Mouse (Mus musculus): ENCODE results near the gene Pdia2.
A peak's percentile ranks its signal among the peaks of the same experiment; 100 is the strongest.

Pdia2 gene

DNA sequence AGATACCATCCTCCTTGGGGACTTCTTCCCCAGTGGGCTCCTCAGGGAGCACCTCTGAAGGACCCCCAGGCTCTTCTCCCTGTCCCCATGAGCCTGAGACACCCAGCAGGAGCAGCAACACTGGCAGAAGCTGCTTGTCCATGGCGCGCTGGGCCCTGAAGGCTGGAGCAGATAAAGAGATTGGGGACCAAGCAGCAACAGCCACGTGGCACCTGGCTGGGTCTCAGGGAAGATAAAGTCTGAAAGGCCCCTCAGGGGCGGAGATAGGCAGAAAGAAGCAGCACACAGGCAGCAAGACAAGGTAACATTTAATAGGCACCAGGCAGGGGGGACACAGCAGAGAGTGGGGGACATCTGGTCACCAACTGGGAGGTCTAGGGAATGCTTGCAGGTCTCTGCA, at the start of gene Pdia2:
Gene Pdia2 (minus strand): TSS at position 196 of the 400 bp plus-strand sequence.
- DNase-seq: no peak

DNA sequence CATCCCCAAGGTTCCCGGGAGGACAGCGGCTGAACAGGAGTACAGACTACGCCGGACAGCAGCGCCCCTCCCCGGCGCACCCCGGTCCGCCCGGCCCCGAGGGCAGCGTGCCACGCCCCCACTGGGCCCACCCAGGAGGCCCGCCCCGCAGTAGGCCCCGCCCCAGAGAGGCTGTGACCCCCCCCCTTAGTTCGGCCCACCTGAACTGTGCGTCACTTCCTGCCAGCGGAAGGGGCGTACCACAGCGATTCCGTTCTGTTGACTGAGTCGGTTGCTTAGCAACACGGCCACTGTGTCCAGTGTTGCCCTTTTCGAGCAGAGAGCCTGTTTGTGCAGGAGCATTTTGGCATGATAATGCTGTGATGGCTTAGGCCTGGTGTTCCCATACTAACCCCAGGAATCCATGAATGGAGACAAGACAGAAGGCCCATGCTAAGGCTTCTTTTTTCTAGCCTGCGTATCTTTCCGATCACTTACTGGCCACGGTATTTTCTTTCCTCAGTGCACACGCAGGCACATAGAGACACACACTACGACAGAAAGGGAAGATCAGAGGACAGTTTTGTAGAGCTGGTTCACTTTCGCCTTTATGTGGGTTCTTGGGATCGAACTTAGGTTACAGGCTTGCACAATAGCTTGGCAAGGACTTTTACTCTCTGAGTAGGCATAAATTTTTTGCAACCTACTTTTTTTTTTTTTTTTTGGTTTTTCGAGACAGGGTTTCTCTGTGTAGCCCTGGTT, 45.4 kb upstream of the Pdia2 start, which contains the start of gene Fam234a:
Gene Fam234a (minus strand): TSS at position 142 of the 741 bp plus-strand sequence.
- peak; percentile 98 for DNase-seq

DNA sequence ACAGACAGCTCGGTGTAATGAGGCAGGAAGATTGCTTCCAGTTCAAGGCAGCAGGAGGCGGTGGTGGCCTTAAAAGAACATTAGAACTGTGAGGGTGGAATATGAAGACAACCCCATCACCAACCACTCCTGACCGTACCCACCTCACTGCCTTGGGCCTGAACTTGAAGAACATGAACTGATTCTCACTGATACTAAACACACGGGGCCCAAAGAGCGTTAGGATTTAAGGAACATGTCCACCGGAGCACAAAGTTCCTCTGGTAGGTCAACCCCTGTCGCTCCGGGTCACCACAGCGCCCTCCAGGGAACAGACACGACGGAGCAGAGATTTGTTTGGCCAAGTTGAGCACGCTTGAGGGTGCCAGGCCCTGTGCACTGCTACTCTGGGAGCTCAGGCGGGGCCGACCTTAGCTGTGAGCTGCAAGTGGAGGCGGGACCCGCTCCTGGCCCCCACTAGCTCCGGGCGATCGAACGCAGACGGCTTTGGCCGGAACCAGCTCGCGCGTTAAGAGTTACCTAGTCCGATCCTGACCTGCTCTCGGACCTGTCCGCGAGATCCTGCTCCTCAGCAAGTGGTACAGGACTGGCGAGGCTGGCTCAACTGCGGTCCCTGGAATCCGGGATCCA, 44.7 kb upstream of the Pdia2 start:
- no peak for DNase-seq

DNA sequence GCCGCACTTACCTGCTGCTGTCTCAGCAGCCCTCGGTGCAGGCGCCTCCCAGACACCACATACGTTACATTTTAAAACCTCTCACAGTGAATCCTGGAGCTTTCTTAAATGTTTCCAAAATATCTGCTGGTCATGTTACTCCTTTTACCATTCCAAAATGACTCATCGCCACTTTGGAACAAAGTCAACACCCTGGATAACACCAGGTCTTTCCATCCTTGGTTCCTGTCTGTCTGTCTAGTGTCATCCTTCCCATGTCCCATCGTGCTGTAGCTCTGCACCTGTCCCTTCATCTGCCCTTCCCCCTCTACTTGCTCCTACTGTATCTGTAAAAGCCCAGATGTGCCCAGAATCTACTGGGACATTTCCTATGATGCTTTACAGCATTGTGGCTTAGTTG, 42.1 kb upstream of the Pdia2 start:
- no peak for DNase-seq

DNA sequence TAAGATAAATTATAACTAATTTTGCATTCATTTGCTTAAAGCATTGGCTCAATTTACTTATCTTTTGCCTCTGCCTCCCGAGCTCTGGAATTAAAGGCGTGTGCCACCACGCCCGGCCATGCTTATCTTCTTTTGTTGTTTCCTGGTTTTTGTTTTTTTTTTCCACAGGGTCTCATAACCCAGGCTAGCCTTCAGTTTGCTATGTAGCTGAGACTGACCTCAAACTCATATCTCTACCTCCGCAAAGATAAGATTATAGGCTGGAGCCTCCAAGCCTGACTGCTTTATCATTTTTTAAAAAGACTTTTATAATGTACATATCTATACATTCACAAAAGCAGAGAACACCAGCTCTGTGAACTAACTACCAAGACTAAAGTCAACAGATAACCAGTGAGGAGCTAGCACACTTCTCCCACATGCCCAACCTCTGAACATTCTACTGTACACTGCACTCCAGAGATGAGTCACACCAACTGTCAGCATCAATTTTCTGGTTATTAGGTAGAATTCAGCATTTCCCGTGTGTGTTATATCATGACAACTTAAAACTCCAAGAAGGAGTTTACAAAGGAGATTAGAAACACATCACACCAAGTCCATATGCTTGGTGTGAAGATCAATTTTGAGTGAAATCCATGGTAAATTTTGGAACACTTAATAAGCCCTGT, 41.4 kb upstream of the Pdia2 start:
- no peak for DNase-seq

DNA sequence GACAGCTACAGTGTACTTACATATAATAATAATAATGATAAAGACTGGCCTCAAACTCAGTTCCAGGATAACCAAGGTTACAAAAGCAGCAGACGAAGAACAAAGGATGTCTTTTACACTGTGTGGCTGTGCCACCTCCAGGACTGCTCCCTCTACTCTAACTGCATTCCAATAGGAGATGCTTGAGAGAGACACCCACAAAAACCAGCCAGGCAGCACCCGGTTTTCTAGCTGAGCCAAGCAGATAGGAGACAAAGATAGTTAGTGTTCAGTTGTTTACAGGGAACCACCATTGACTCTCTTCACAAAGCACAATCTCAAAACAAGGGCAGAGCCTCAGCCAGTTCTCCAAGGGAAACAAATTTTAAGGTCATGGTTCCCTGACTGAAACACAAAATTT, 40.7 kb upstream of the Pdia2 start:
- no peak for DNase-seq

DNA sequence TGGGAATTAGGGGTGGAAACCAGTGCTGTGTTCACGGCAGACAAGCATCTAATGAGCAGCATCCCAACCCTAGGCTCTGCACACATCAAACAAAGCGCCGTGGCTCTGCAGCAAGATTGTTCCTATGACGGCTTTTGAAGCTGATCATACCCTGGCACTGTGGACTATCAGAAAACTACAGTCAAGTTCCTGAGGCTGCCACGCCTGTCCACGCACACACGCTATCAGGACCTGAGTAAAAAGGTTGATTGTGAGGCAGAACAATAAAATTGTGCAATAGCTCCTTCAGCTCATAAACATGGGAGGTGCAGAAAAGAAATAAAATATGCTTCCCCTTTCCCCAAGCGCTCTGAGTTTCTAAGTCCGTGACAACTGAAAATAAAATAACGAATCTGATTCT, 38.8 kb upstream of the Pdia2 start:
- DNase-seq: no peak

DNA sequence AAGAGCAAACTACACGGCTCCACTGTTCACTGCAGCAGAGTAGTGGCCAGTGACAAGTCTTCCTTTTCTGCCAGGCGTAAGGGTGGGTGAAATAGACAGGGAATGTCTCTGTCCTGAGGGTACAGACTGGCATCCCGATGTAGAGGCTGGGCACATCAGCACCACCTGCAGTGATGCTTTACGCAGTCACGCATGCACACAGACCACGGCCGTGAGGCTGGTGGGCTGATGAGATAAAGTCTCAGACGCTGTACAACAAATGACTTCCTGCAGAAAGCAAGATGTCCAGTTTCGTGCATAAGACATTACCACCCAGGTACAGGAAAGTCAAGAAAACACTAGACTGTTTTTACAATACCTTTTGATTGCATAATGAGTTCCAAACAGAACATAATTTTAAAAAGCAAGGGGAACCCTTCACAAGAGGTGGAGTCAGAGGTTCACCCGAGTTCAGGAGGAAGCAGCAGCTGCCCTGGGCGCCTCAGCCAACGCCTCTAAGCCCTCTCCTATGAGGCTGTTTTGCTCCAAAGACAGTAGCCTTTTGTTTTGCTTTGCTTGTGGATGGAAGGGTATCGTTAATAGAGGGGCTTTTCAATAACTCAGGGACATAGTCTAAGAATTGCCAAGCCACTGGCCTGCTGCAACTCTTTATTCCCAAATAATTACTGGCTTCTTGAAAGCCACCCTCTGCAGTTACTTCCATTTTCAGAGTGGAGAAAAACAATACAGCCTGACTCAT, 36.4 kb upstream of the Pdia2 start:
- DNase-seq: no peak

DNA sequence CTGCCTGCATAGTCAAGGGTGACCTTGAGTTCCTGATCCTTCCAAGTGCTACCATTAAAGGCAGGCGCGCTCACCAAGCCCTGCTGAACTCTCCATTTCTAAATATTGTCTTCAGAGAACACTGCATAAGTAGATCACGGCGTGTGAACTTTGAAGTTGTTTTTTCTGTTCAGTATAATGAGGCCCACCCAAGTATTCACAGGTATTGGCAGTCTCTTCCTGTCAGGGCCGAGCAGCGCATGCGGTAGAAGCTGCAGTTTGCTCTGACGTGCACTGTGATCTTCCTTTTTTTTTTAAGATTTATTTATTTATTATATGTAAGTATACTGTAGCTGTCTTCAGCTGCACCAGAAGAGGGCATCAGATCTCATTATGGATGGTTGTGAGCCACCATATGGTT, 35.5 kb upstream of the Pdia2 start:
- no peak for DNase-seq

DNA sequence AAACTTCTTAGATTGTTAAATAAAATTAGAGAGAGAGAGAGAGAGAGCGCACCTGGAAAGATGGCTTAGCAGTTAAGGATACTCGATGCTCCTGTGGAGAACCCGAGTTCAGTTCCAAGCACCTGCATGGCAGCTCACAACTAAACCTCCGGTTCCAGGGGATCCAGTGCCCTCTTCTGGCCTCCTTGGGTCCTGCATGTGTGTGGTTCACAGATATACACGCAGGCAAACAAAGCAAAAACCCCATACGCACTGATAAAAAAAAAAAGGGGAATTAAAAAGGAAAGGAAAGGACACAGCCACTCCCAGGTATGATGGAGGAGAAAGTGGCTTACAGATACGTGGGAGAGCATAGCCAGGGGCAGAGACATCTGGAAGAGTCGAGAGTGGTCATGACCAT, 34.0 kb upstream of the Pdia2 start:
- DNase-seq: no peak

DNA sequence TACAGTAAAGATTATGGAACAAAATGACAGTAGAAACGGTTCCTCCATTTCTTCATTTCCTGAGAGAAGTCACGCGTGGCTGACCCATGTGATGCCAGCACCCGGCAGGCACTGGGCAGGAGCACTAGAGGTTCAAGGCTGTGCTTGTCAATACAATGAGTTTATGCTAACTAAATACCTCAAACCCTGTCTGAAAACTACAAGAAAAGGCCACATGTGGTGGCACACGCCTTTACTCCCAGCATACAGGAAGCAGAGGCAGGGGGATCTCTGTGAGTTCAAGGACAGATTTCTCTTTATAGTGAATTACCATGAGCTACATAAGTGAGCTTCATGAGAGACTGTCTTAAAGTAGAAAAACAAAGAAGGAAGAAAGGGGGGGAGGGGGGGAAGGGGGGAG, 32.3 kb upstream of the Pdia2 start:
- DNase-seq: no peak

DNA sequence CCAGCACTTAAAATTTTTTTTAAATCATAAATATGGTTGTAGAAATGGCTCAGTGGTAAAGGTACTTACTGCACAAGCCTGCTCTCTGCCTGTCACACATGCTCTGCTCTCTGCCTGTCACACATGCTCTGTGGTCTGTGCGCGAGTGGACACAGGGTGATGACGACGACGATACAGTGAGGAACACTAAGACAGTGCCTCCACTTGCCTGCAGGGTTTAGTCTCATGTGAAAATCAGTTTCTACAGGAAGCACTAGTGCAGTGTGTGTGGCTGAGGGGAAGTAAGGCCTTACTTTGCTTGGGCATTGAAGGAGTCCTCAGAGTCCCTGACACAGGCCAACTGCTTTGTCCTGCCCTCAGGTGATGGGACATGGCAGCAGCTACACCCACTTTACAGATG, 30.9 kb upstream of the Pdia2 start:
- DNase-seq: no peak

DNA sequence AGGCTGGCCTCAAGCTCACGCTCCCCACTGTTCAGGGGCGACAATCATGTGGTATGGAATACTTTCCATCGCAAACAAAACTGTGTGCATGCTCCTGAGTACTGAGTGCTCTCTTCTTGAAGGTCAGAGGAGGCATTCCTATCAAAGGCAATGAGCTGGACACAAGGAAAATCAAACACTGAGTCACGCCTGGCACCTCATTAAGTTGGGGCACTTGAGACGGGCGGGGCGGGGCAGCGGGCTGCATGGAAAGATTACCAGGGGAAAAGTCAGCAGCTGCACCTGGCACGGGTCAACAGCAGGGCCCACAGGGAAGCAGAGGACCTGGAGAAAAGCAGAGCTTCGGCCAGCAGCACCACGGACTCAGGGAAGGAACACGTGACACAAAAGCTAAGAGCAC, 26.3 kb upstream of the Pdia2 start:
- no peak for DNase-seq

DNA sequence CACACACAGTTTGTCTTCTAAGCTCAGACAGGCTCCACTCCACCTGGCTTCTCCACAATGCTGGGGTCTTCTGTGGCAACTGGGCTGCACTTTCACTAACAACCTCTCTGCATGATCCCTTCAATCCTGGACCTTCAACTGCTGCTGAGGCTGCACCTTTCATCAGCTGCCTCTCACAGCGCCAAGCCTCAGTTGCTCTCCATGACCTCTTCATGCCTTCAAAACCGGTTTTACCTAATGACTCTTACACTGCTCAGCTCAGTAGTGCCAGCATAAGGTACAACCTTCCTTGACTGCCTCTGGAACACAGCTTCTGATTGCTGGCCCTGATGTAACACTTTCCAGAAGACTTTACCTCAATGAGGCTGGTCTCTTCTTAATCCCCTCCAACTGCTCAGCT, 22.6 kb upstream of the Pdia2 start:
- no peak for DNase-seq

DNA sequence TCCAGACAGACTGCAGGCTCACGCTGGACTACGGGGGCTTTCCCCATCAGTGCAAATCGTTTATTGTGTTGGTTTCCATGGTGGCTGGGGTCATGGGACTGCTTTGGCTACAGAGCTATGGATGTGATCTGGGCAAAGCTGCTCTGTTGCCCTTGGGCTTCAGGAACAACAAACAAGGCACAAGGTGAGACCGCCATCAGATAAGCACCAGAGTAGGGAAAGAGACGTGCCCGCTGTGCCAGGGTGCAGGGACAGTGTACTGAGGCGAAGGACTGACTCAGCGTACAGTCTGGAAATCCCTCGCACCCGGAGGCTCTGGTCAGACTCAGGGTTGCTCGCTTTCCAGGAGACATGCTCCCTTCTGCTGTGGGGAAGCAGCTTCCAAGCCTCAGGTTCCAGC, 13.8 kb upstream of the Pdia2 start:
- DNase-seq: no peak

DNA sequence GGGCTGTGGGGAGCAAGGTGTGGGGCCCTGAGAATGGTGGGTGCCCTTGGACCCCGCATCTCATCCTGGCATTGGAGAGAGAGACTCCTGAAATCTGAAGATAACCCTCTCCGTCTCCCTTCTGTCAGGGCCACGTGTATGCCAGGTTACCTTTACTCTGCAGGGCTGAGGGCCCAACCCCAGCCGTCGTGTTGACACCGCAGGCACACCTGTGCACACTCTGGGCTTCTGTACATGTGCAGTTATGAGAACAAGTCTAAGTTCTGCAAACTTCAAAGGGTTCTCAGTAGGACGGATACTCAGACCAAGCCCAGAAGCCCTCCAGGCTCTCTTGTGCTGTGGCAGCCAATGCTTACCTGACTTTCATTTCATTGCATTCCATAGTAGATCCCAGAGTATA, 13.4 kb upstream of the Pdia2 start:
- no peak for DNase-seq

DNA sequence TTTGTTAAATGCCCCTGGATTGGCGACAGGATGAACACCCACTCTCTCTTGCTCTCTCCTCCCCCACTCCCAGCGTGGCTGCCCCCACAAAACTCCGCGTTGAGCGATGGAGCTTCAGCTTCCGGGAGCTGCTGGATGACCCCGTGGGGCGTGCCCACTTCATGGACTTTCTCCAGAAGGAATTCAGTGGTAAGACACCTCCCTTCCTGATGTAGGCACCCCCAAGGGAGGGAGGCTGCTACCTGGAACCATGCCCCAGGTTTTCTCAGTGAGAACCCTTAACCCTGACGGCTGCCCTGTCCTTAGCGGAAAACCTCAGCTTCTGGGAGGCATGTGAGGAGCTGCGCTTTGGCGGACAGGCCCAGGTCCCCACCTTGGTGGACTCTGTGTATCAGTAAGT, 8.8 kb upstream of the Pdia2 start, which contains the start of gene Arhgdig:
Gene Arhgdig (minus strand): TSS at position 101 of the 400 bp plus-strand sequence.
- DNase-seq: no peak

DNA sequence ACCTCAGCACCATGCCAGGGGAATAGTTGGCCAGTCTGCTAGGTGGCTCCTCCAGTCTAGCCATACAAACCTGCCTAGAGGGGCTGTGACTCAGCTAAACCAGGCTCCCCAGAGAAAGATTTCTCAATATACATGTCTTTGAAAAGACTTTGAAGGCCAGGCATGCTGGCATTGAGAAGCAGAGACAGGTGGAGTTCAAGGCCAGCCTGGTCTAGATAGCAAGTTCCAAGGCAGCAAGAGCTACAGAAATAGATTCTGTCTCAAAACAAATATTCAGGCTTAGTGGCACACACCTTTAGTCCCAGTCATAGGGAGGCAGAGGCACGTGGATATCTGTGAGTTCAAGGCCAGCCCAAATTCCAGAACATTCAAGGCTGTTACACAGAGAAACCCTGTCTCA, 7.5 kb upstream of the Pdia2 start:
- no peak for DNase-seq

DNA sequence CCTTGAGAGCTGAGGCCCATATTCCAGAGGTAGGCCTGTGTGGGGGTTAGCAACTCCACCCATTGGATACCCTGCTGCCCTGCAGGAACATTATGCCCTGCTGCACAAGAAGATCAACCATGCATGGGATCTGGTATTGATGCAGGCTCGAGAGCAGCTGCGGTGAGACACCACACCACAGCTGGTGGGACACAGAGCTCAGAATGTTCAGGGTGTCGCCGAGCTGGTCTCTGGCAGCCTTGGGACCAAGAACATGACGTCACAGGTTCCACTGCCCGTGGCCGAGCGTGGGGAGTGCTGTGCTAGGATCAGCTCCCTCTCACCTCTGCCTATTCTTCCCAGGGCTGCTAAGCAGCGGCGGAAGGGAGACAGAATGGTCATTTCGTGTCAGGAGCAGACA, 5.9 kb upstream of the Pdia2 start:
- no peak for DNase-seq

DNA sequence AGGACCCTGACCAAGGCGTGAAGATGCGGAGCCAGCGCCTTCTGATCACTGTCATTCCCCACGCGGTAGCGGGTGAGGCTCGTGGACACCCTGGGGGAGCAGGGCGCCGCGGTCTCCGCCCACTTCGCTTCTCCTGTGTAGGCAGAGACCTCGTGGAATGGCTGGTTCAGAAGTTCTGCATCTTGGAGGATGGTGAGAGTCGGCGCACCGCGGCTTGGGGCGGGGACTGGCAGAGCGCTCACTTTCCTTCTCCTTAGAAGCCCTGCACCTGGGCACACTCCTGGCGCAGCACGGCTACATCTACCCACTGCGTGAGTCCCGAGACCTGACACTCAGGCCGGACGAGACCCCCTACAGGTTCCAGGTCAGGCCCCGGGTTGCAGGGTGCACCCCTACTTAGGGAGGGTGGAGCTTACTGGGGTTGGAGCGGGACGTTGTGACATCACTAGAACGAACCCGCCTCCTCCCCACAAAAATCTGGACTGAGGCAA, 4.5 kb upstream of the Pdia2 start:
- DNase-seq: no peak

DNA sequence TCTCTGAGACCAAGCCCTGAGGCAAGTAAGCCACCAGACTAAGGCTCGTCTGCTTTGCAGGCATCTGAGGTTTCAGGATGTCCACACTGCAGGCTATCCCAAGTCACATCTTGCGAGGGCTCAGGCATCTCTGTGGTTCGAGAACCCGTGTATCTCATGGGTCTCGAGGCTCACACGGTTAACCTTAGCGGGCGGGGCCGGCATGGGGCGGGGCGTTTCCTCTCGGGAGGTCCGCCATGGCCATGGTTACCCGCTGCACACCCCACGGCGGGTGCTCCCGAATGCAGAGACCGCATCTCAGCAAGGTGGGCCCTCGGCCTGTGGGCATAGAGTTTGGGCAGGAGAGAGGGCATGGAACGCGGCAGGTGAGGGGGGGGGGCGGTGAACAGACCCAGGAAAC, 3.9 kb upstream of the Pdia2 start, which contains the start of gene Rgs11:
Gene Rgs11 (plus strand): TSS at position 215 of the 400 bp plus-strand sequence.
- peak; percentile 32 for DNase-seq

DNA sequence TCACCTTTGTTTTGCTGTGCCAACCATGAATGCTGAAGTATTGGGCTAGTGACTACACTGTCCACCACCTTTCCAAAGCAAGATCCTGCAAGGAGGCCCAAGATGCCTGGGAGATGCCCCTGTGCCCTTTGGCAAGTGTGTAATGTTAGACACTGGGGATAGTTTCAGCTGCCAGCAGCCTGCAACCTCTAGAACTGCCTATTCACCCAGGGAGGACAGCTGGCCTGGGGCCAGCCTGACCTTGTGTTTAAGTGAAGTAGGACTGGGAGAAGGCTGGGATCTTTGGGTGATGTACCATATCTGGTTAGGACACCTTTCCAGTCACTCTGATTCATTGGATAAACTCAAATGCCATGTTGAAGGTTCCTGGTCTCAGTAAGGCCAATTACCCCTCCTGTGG, 3.1 kb upstream of the Pdia2 start:
- DNase-seq: no peak
